Mouse (Mus musculus): ENCODE measurements around the gene Tmem79. TPM values are rescaled to one million over a fixed set of nuclear protein-coding genes. Genes with fewer than 3 reads are reported as not detected.
"Not testable (repeated sequence)": the region's sequence is repeated elsewhere in the genome, so short reads cannot be mapped to it uniquely, and the experiment has no call there.

Tmem79 gene
- total RNA-seq, 2 experiments from 2014 or later: 3.1 to 3.9 TPM

DNA sequence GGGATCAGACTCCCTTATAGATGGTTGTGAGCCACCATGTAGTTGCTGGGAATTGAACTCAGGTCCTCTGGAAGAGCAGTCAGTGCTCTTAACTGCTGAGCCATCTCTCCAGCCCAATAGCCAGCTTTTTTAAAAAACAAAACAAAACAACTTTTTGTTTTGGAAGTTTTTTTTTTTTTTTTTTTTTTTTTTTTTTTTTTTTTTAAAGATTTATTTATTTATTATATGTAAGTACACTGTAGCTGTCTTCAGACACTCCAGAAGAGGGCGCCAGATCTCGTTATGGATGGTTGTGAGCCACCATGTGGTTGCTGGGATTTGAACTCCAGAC is 50.4 kb downstream of the Tmem79 start:
- not testable (repeated sequence) for DNase-seq (ENCODE audit: low spot score)

DNA sequence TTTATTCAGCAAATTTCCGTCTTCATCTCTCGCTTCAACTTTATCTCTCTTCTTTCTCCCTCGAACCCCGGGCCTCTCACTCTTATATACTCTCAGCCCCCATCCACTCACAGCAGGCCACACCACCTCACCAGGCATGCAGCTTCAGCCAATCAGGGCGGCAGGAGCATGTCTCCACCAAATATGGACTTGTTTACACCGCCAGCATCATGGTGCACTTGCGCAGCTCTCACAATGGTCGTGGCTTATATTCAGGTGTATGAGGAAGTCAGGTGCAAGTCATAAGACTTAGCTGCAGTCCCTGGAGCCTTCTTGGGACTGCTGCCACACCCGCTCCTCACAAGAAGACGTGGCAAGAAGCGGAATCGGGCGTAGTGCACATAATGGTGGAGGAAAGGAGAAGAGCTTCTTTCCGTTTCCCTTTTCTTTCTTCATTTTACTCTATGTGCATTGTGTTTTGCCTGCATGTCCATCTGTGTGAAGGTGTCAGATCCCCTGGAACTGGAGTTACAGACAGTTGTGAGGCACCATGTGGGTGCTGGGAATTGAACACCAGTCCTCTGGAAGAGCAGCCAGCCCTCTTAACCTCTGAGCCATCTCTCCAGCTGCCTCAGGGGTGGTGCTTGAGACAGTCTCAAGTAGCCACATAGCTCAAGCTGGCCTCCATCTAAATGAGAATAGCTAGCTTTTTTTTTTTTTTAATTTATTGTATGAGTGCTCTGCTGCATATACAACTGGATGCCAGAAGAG is 51.0 kb downstream of the Tmem79 start:
- DNase-seq (ENCODE audit: low spot score): not testable (repeated sequence)

DNA sequence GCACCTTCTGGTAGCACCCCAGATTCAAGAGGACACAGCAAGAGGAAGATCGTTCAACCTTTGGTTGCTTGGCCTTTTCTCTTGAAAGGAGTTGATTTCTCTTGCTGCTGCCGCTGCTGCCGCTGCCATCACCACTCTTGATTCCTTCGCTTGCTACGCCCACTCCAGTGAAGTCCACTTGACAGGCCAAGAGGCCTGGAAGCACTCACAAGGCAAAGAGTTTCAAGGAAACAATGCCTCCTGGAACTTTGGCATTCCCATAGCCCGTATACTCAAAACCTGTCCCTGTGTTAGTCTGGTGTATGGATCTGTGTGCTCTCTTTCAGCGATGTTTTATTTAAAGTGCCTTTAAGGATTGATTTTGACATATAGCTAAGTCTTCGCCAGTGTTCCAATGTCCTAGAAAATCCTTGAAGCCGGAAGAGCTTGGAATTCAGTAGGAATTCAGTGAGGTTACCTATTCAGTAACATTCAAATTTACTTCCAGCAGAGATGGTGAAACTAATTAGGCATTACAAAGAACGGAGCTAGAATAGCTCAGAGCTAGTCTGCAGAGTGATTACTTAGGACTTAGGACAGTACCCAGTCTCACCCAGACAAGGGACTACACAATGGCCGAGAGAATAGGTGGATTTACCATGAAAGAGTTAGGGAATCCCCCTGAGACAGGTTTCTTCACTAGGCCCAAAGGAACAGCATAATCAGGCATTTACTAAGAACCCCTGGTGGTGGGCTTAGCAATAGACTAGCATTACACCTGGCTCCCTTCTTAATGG is 54.6 kb downstream of the Tmem79 start:
- not testable (repeated sequence) for DNase-seq (ENCODE audit: low spot score)

DNA sequence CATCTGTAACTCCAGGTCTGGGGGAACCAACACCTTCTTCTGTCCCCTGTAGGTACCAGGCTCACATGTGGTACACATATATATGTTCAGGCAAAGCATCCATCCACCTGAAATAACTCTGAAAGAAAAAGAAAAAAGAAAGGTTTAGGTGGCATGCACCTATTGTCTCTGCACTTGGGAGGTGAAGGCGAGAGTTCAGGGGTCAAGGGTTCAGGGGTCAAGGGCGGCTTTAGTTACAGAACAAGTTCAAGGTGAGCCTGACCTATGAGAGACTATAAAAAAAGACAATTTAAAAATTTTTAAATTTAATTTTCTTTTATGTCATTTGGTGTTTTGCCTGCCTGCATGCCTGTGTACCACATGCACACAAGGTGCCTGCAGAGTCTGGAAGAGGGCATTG is 55.9 kb downstream of the Tmem79 start:
- no peak for DNase-seq (ENCODE audit: low spot score)

Other genes starting within 250 kb of the Tmem79 start
- 100 to 1,000 TPM; 174 to 196 TPM for gene Mef2d, start 193.8 kb downstream of the Tmem79 start, total RNA-seq (2021)
- not detected for gene Rhbg, start 81.4 kb downstream of the Tmem79 start, total RNA-seq (2021)
- gene Gm38392, start 48.9 kb downstream of the Tmem79 start, total RNA-seq (2021): 1 to 10 TPM in 1 of 2 experiments, under 1 TPM in 1; 1.00 to 1.3 TPM
- gene Tsacc, start 39.1 kb downstream of the Tmem79 start, total RNA-seq (2021): 1 to 10 TPM; 7.4 to 7.9 TPM
- gene Cct3, start 39.0 kb downstream of the Tmem79 start, total RNA-seq (2021): 100 to 1,000 TPM in 1 of 2 experiments, 10 to 100 TPM in 1; 84.1 to 107 TPM
- gene Glmp, start 11.1 kb downstream of the Tmem79 start, total RNA-seq (2021): 10 to 100 TPM; 41.2 to 41.8 TPM
- 10 to 100 TPM; 37.5 to 48.1 TPM for gene Smg5, start 112 bp upstream of the Tmem79 start, total RNA-seq (2021)
- gene Paqr6, start 28.4 kb upstream of the Tmem79 start, total RNA-seq (2021): under 1 TPM; 0.50 to 0.75 TPM
- not detected for gene Bglap3, start 36.6 kb upstream of the Tmem79 start, total RNA-seq (2021)
- not detected for gene Bglap2, start 42.6 kb upstream of the Tmem79 start, total RNA-seq (2021)
- gene Bglap, start 48.3 kb upstream of the Tmem79 start, total RNA-seq (2021): not detected
- gene Pmf1, start 74.2 kb upstream of the Tmem79 start, total RNA-seq (2021): 10 to 100 TPM; 16.9 to 17.4 TPM
- gene Slc25a44, start 89.0 kb upstream of the Tmem79 start, total RNA-seq (2021): 10 to 100 TPM; 18.4 to 19.1 TPM
- gene Sema4a, start 125.0 kb upstream of the Tmem79 start, total RNA-seq (2021): 1 to 10 TPM; 1.4 to 2.0 TPM
- 10 to 100 TPM; 68.3 to 89.6 TPM for gene Lmna, start 173.8 kb upstream of the Tmem79 start, total RNA-seq (2021)
- under 1 TPM; 0.17 to 0.18 TPM for gene Mex3a, start 196.2 kb upstream of the Tmem79 start, total RNA-seq (2021)
- gene Rab25, start 212.2 kb upstream of the Tmem79 start, total RNA-seq (2021): not detected
- gene Lamtor2, start 216.9 kb upstream of the Tmem79 start, total RNA-seq (2021): 10 to 100 TPM; 90.8 to 95.9 TPM
- gene Ubqln4, start 217.6 kb upstream of the Tmem79 start, total RNA-seq (2021): 10 to 100 TPM; 86.3 to 89.9 TPM
- gene Ssr2, start 239.7 kb upstream of the Tmem79 start, total RNA-seq (2021): 10 to 100 TPM; 40.4 to 44.2 TPM

All from gastrocnemius, adult 18-20 months (tissue).